Mouse (Mus musculus) megakaryocyte-erythroid progenitor cell, adult 5-6 weeks (primary cell): ENCODE results near the gene Smurf2. TPM values are rescaled to one million over a fixed set of nuclear protein-coding genes. Genes with fewer than 3 reads are reported as not detected.
A peak's percentile ranks its signal among the peaks of the same experiment; 100 is the strongest.

ENCODE experiments used
- ATAC-seq: replicated peaks from 2 replicates; pipeline ENCODE4 v1.8.0; 2016; ENCODE audit warnings: mild to moderate bottlenecking, inconsistent platforms; ENCODE audit not compliant: severe bottlenecking, poor library complexity, low FRiP score, low TSS enrichment
- total RNA-seq, 2 experiments: library from RNA; stranded (forward) in 1 of 2; stranded (reverse) in 1 of 2; fragments of 200-1000, 215-1000 nt in 1 of 2; fragments of >200 nt in 1 of 2; fragmentation: Nextera tagmentation in 1 of 2; gene quantifications; 2 replicates each; pipeline ENCODE4 v1.2.3; 2014 to 2017

Gene Smurf2
- total RNA-seq, 2 experiments from 2014 or later: 12.0 to 24.5 TPM

- ATAC-seq: no peak
Measured at GRCm38 (mm10) chr11:106911257-106911656, 9.3 kb downstream of the Smurf2 start.

- ATAC-seq: no peak
Measured at GRCm38 (mm10) chr11:106908016-106908415, 12.5 kb downstream of the Smurf2 start.

- ATAC-seq: no peak
Measured at GRCm38 (mm10) chr11:106907253-106907652, 13.3 kb downstream of the Smurf2 start.

- ATAC-seq: no peak
Measured at GRCm38 (mm10) chr11:106905707-106906106, 14.8 kb downstream of the Smurf2 start.

- ATAC-seq: no peak
Measured at GRCm38 (mm10) chr11:106899804-106900203, 20.7 kb downstream of the Smurf2 start.

GRCm38 (mm10) chr11:106896561-106897168 is 23.9 kb downstream of the Smurf2 start:
- no peak for ATAC-seq

- ATAC-seq: no peak
Measured at GRCm38 (mm10) chr11:106883656-106884055, 36.9 kb downstream of the Smurf2 start.

- 0 out of 2 replicates have a peak, but pooled peaks have one; percentile 57 for ATAC-seq
Measured at GRCm38 (mm10) chr11:106872650-106873049, 47.9 kb downstream of the Smurf2 start.

- no peak for ATAC-seq
Measured at GRCm38 (mm10) chr11:106851438-106851837, 69.1 kb downstream of the Smurf2 start.

GRCm38 (mm10) chr11:106842002-106842401 is 78.5 kb downstream of the Smurf2 start:
- ATAC-seq: no peak

GRCm38 (mm10) chr11:106828079-106828478 is 92.4 kb downstream of the Smurf2 start:
- no peak for ATAC-seq

GRCm38 (mm10) chr11:106824403-106824802 is 96.1 kb downstream of the Smurf2 start:
- no peak for ATAC-seq

- ATAC-seq: no peak
Measured at GRCm38 (mm10) chr11:106823741-106824140, 96.8 kb downstream of the Smurf2 start.

GRCm38 (mm10) chr11:106822911-106823310 is 97.6 kb downstream of the Smurf2 start:
- no peak for ATAC-seq

GRCm38 (mm10) chr11:106822491-106822890 is 98.0 kb downstream of the Smurf2 start:
- no peak for ATAC-seq

- no peak for ATAC-seq
Measured at GRCm38 (mm10) chr11:106821397-106821796, 99.1 kb downstream of the Smurf2 start.

- ATAC-seq: no peak
Measured at GRCm38 (mm10) chr11:106820972-106821371, 99.5 kb downstream of the Smurf2 start.

- no peak for ATAC-seq
Measured at GRCm38 (mm10) chr11:106820252-106820651, 100.3 kb downstream of the Smurf2 start.

- no peak for ATAC-seq
Measured at GRCm38 (mm10) chr11:106819595-106819994, 100.9 kb downstream of the Smurf2 start.

GRCm38 (mm10) chr11:106818341-106818740 is 102.2 kb downstream of the Smurf2 start:
- ATAC-seq: no peak

- no peak for ATAC-seq
Measured at GRCm38 (mm10) chr11:106817808-106818207, 102.7 kb downstream of the Smurf2 start.

GRCm38 (mm10) chr11:106817156-106817555 is 103.4 kb downstream of the Smurf2 start:
- ATAC-seq: no peak
